Mouse (Mus musculus) limb, embryonic 14.5 days (tissue): ENCODE data around the gene Stk10. TPM values are rescaled to one million over a fixed set of nuclear protein-coding genes. Genes with fewer than 3 reads are reported as not detected.
A peak's percentile ranks its signal among the peaks of the same experiment; 100 is the strongest.
"Not testable (repeated sequence)": the region's sequence is repeated elsewhere in the genome, so short reads cannot be mapped to it uniquely, and the experiment has no call there.

Experiments used
- ATAC-seq: fragments of 200-750 bp; cut with Nextera tagmentation; 2 replicates; pipeline ENCODE4 v1.8.0; 2017; ENCODE audit warnings: low read depth, moderate number of reproducible peaks, moderate TSS enrichment; ENCODE audit not compliant: low FRiP score
- DNase-seq: peaks from one replicate; pipeline ENCODE4 v3.0.0-alpha.2; 2015; ENCODE audit warnings: low spot score
- H3K27ac ChIP-seq: fragments of 300-500 bp; sonication (generic); replicated peaks from 2 replicates; pipeline ENCODE4 v1.5.1; 2014; ENCODE audit warnings: low read depth, mild to moderate bottlenecking, low read length, moderate library complexity, mixed read lengths
- H3K27me3 ChIP-seq: fragments of 300-500 bp; sonication (generic); 2 replicates; pipeline ENCODE4 v1.6.1; 2014; ENCODE audit warnings: low read length, mixed read lengths; ENCODE audit not compliant: control insufficient read depth, insufficient read depth
- H3K36me3 ChIP-seq: fragments of 300-500 bp; sonication (generic); 2 replicates; pipeline ENCODE4 v1.6.1; 2014; ENCODE audit warnings: mild to moderate bottlenecking, low read length, moderate library complexity, mixed read lengths; ENCODE audit not compliant: control insufficient read depth, insufficient read depth
- H3K4me1 ChIP-seq: fragments of 300-500 bp; sonication (generic); 2 replicates; pipeline ENCODE4 v1.6.1; 2014; ENCODE audit warnings: antibody characterized with exemption, low read length, mixed read lengths; ENCODE audit not compliant: control insufficient read depth, insufficient read depth
- H3K4me2 ChIP-seq: fragments of 300-500 bp; sonication (generic); replicated peaks from 2 replicates; pipeline ENCODE4 v1.6.1; 2014; ENCODE audit warnings: low read depth, mild to moderate bottlenecking, low read length, moderate library complexity; ENCODE audit not compliant: severe bottlenecking
- H3K4me3 ChIP-seq: fragments of 300-500 bp; sonication (generic); replicated peaks from 2 replicates; pipeline ENCODE4 v1.5.1; 2014; ENCODE audit warnings: low read length
- H3K9ac ChIP-seq: fragments of 300-500 bp; sonication (generic); 2 replicates; pipeline ENCODE4 v1.6.1; 2014; ENCODE audit warnings: mild to moderate bottlenecking, low read depth, low read length, moderate library complexity; ENCODE audit not compliant: severe bottlenecking
- H3K9me3 ChIP-seq: fragments of 300-500 bp; sonication (generic); 2 replicates; pipeline ENCODE4 v1.6.1; 2016; ENCODE audit warnings: low read length; ENCODE audit not compliant: control insufficient read depth
- POLR2A ChIP-seq: fragments of 200-500 bp; IDR thresholded peaks from 2 replicates; pipeline ENCODE4 v1.8.0; 2012; ENCODE audit warnings: inconsistent platforms, mild to moderate bottlenecking, moderate library complexity, borderline replicate concordance; ENCODE audit not compliant: insufficient read depth, insufficient read length; ENCODE audit errors: extremely low read depth
- WGBS: fragments of 180-500 bp; shearing (Covaris S2); extraction: QIAGEN DNeasy Blood & Tissue Kit; methylation state at CpG from one replicate; pipeline ENCODE4 v1.1.7; 2014; 5-methylcytosine and 5-hydroxymethylcytosine counted together
- polyA plus RNA-seq, 2 experiments: library from polyadenylated mRNA; depleted of rRNA in 1 of 2; stranded (reverse) in 1 of 2; unstranded in 1 of 2; fragments of >200 nt; fragmentation: Nextera tagmentation in 1 of 2; extraction: Ambion mirVana in 1 of 2; gene quantifications; 2 replicates each; pipeline versions ENCODE4 v1.2.1 to v1.2.3; 2012 to 2014

Gene Stk10
- polyA plus RNA-seq, 2 experiments = 1.9 to 7.1 TPM

GRCm38 (mm10) chr11:32616091-32616490, 83.0 kb downstream of the Stk10 start:
- ATAC-seq = no peak
- no peak for DNase-seq
- H3K4me1 ChIP-seq = peaks cover 12% of the 10 kb centered on the region
- no peak overlapping the region for H3K27ac ChIP-seq
- H3K9ac ChIP-seq = no peak overlapping the region
- H3K4me2 ChIP-seq = no peak overlapping the region
- no peaks in the 10 kb centered on the region for H3K27me3 ChIP-seq
- peaks cover 3% of the 10 kb centered on the region; the same call in 1 of the 2 replicates for H3K36me3 ChIP-seq
- no peaks in the 10 kb centered on the region for H3K9me3 ChIP-seq
- WGBS = 72% methylated on average over 6 of the region's 6 CpGs
- no peak overlapping the region for H3K4me3 ChIP-seq
- no peak for TF ChIP-seq POLR2A

GRCm38 (mm10) chr11:32618036-32618435, 84.9 kb downstream of the Stk10 start:
- Histone ChIP-seq H3K9me3 (no peaks in the 10 kb centered on the region), H3K4me1 (peaks cover 10% of the 10 kb centered on the region), H3K4me2 (no peak overlapping the region), H3K27ac (no peak overlapping the region), H3K9ac (no peak overlapping the region), H3K36me3 (peaks cover 3% of the 10 kb centered on the region; the same call in 1 of the 2 replicates), H3K27me3 (no peaks in the 10 kb centered on the region), H3K4me3 (no peak overlapping the region)
- ATAC-seq (no peak), DNase-seq (no peak)
- 75% methylated on average over 1 of the region's 1 CpGs for WGBS
- no peak for TF ChIP-seq POLR2A

- not testable (repeated sequence) for H3K4me1 ChIP-seq, ATAC-seq, H3K9me3 ChIP-seq, H3K4me3 ChIP-seq, H3K4me2 ChIP-seq, H3K9ac ChIP-seq, H3K27me3 ChIP-seq, H3K27ac ChIP-seq, DNase-seq, H3K36me3 ChIP-seq
- 75% methylated on average over 5 of the region's 5 CpGs for WGBS
Measured at GRCm38 (mm10) chr11:32618641-32619040, 85.5 kb downstream of the Stk10 start.

- no peak overlapping the region for H3K4me3 ChIP-seq
- H3K4me1 ChIP-seq = peaks cover 10% of the 10 kb centered on the region
- 19% methylated on average over 8 of the region's 8 CpGs for WGBS
- no peaks in the 10 kb centered on the region for H3K27me3 ChIP-seq
- no peak overlapping the region for H3K9ac ChIP-seq
- ATAC-seq (peak; percentile 71), DNase-seq (peak; percentile 54)
- H3K36me3 ChIP-seq = no peaks in the 10 kb centered on the region; the same call in 1 of the 2 replicates
- H3K9me3 ChIP-seq = no peaks in the 10 kb centered on the region
- TF ChIP-seq POLR2A = no peak
- H3K27ac ChIP-seq = no peak overlapping the region; the same call in 1 of the 2 replicates
- H3K4me2 ChIP-seq = no peak overlapping the region
Measured at GRCm38 (mm10) chr11:32619257-32619816, 86.2 kb downstream of the Stk10 start.

GRCm38 (mm10) chr11:32619866-32620456, 86.9 kb downstream of the Stk10 start:
- 81% methylated on average over 6 of the region's 6 CpGs for WGBS
- Histone ChIP-seq H3K9me3 (no peaks in the 10 kb centered on the region), H3K4me1 (peaks cover 10% of the 10 kb centered on the region), H3K36me3 (no peaks in the 10 kb centered on the region; the same call in 1 of the 2 replicates), H3K4me2 (no peak overlapping the region), H3K27ac (no peak overlapping the region), H3K4me3 (no peak overlapping the region), H3K9ac (no peak overlapping the region), H3K27me3 (no peaks in the 10 kb centered on the region)
- ATAC-seq (no peak), DNase-seq (no peak)
- TF ChIP-seq POLR2A = no peak
